Mouse (Mus musculus) lung, postnatal 0 days (tissue): ENCODE results near the gene 1700037H04Rik.

Experiments
- CTCF ChIP-seq: IDR thresholded peaks from 2 replicates; pipeline ENCODE4 v1.5.1; 2016; ENCODE audit warnings: antibody characterized with exemption, mild to moderate bottlenecking
- EP300 ChIP-seq: IDR thresholded peaks from 2 replicates; pipeline ENCODE4 v1.6.1; 2016; ENCODE audit warnings: antibody characterized with exemption, mild to moderate bottlenecking, control low read depth

DNA sequence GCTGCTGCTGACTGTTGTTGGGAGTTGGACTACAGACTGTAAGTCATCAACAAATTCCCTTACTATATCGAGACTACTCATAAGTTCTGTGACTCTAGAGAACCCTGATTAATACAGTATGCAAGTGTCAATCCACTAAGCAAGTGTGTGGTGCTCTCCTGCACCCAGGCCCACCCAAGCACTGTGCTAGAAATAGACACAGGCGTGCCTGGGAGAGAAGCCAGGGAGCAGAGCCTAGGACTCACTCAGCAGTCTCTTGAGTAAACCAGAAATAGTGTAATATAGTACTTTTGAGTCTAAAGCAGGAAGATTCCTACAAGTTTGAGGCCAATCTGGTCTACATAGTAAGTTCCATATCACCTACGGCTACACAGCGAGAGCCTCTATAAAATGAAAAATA, 55.9 kb downstream of the 1700037H04Rik start:
- TF ChIP-seq CTCF (no peak), EP300 (no peak)
